Mouse (Mus musculus) T-helper 2 cell (primary cell): ENCODE data around the gene Syt1.

Source experiments
- in situ Hi-C: fragments of 300-600 bp; cut with MboI, MseI; formaldehyde crosslinking; loops from one replicate; pipeline ENCODE4 v1.15.1; 2025; ENCODE audit warnings: high pct_unique_total_duplicates

Gene Syt1

DNA sequence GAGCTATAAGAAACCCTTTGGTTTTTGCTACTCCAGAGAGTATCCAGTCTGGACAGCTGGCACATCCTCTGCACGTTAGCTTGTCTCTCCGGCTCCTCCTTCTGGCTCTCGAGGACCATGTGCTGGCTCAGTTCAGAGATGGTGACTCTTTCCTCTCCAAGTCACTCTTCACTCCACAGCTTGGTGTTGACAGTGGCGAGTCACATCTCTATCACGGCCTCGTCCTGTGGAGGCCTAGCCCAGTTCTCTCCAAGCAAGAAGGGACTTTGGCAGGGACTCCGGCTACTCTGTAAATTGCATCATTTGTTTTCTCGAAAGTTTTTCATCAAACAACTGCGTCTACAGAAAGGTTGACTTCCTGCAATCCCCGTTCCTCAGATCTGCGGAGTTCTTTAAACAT is 562.4 kb downstream of the Syt1 start:
- in situ Hi-C loops: loop anchor here (5.0 kb wide), 1 partner anchor 141 kb away; no protein-coding TSS in a partner anchor
